Mouse (Mus musculus) adrenal gland, adult 2 months (tissue): ENCODE measurements around the gene 1700017B05Rik. TPM values are rescaled to one million over a fixed set of nuclear protein-coding genes. Genes with fewer than 3 reads are reported as not detected.
A peak's percentile ranks its signal among the peaks of the same experiment; 100 is the strongest.

Source experiments
- DNase-seq: peaks from one replicate; pipeline ENCODE4 v3.0.0; 2021
- polyA plus RNA-seq: library from polyadenylated mRNA; depleted of rRNA; stranded (reverse); fragments of >200 nt; gene quantifications from 2 replicates; pipeline ENCODE4 v1.2.3, GENCODE M21; 2012
- total RNA-seq, 2 experiments: library from RNA; stranded (reverse); gene quantifications; 2 replicates each; pipeline ENCODE4 v1.2.3; 2021

1700017B05Rik gene
- total and polyA plus RNA-seq, 3 experiments = 40.5 to 53.8 (median 42.8) TPM

DNA sequence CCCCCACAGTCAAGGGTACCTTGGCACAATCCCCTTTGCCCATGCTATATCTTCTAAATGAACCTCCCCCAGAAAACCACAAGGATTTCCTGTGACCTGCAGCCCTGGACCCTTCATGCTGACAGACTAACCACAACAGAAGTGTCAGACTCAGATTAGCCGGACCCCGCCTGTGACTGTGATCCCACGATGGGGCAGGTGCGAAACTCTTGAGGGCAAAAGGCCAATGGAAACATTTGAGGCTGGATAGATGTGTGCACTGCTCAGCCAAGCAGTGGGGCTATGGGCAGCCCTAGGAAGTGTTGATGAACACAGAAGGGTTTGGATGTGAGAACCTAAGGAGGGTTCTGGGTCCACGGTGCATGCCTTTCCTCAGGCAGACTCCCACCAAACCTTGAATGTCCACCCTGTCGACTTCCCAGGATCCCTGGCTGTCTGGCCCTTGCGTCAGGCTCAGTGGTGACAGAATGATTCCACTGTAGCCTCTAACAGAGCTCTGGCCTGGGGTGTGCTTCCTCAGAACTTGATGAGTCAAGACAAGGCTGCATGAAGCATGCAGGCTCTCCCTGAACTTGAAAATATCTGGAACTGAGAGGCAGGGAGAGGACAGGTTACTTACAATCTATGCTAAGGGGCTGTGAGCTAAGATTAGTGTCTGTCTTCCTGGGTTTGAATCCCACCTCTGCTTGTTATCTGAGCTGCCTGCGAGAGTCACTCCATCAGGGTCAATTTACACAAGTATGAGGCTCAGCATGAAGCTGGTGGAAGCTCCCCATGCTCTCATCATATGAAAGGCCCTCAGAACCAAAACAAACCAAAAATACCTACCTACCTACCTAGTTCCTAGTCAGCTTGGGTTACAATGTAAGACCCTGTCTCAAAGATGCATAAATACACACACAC, 10.7 kb upstream of the 1700017B05Rik start:
- peak; percentile 53 for DNase-seq

DNA sequence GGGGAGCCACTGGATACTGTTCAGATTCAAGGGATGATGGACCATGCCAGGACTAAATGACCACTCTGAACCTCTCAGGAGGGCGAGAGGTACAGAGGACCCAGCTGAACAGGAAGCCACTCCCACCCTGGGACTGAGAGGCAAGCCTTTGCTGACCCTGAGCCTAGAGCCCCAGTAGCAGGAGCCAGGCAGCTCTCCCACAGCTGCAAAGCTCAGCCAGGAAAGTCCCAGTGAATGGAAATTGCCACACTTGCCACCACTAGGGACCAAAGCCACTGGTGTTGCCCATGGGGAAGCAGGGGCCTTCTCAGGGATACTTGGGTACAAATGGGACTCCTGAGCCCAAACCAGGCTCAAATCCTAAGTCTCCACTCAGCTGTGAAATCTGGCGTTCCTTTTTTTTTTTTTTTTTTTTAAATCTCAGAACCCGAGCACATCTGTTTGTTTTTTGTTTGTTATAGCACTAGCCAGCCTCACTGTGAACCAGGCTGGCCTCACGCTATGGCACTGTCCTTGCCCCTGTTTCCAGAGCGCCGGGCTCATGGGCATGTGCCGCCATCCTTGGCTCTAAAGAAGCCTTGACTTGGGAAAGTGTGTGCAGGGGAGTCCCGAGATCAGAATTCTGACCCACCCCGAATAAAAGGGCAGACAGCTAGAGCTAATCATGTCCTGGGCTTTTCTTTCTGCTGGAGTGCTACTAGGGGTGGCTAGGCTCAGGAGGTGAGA, 9.6 kb upstream of the 1700017B05Rik start:
- peak; percentile 62 for DNase-seq

DNA sequence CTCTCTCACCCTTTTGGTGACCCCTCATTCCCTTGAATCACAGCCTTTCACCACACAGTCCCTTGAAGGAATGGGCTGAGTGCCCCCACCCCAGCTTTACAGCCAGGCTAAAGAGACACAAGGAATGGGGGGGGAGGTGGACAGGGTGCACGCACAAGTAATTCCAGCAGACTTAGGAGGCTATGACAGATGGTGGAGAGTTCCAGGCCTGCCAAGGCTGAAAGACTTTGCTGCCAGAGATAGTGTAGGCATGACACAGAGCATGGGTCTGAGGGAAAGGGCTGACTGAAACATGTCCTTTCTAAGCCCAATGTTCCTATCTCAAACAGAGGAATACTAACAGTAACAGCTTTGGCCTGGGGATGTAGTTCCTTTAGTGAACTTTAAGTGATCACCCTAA, 8.7 kb upstream of the 1700017B05Rik start:
- DNase-seq = no peak

DNA sequence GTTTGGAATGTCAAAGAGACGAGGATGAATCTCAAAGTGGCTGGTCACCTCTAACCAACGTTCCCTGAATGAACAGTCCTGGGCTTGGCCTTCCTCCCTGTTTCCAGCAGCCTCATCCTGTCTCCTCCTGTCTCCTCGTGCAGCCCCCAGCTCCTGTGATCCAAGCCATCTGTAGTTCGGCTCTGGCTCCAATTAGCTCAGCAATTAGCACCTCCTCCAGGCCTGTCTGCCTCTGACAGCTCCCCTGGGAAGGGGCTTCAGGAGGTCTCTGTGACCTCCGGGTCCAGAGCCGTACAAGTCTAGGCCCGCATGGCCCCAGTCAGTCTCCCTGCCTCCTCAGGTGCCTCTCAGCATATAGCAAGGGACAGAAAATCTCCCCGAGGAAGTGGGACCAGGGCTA, 8.0 kb upstream of the 1700017B05Rik start:
- DNase-seq = no peak

DNA sequence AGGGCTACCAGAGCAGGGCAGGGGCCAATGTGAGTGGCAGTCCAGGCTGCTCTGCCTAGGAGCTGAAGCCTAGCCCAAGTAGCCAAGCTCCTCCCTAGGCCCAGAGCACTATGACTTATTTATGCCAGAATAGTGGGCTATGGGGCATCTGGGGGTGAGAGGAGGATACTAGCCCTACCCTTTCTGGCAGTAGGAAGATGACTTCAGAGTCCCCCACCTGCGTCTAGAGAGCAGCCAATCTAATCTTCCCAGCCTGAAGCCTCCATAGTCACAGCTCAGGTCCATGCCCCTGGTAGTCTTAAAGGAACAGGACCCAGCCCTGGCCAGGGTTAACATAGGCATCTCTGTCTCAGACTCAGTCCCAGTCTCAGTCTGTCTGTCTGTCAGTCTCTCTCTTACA, 7.0 kb upstream of the 1700017B05Rik start:
- DNase-seq = no peak

DNA sequence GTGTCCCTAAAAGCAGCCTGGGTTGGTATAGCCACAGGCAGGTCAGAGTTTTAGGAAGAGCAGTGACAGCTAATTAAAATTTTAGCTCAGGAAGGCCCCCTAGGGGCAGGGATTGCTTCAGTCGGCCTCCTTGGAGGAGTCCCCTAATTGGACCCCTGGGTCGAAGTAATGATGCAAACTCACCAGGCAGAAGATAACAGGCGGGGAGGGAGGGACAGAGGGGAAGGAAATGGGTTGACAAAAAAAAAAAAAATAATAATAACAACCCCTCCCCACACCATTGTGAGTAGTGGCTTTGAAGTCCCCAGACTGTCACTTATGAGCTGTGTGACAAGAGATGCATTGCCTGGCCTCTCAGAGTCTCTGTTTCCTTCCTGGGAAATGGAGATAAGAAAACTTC, 6.2 kb upstream of the 1700017B05Rik start:
- no peak for DNase-seq

DNA sequence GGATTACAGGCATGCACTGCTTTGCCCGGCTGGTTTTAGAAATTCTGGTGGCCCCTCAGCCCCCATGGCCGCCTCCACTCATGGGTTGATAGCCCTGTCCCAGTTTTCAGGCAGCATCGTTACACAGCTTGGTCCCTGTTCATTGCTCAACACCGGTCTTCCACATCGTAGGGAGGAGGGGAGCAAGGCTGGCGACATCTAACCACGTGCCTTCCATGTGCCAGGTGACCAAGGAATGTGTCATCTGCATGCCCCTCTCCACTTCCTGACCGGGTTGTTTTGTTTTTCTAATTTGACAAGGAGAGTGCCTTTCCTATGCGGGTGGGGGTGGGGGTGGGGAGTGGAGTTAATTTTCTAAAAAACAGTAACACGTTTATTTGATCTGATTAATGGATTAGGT, 5.7 kb upstream of the 1700017B05Rik start:
- DNase-seq = no peak

DNA sequence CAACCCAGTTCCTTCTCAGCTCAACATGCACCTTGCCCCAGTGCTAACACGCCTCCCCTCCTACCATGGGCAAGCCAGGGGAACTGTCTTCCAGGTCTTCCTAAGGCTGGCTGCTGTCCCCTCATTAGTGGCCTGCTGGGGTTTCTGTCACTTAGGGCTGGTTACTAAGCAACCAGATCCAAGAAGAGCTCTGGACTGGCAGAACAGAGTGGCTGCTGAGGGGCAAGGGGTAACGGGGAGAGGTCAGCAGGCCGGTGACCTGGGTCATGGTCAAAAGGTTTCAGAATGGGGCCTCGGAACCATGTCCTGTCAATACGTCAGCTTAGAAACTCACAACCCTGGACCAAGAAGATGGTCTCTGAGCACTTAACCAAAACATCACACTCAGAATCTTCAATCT, 5.0 kb upstream of the 1700017B05Rik start:
- no peak for DNase-seq

DNA sequence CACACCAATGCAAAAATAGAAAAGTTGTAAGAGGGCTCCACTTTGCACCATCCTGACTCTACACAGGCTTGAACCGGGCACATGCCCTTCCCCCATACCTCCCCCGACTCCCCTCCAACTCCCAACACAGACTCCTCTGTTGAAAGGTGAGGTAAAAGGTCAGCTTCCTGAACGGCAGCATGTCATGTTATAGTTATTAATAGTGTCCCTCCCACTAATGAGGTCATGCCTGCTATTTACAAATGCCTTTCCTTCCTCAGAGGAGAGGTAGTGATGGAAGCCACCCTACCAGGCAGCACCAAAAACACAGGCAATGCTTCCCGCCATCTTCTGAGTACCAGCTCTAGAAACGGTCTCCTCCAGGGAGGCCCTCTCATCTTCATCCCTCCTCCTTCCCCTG, 2.7 kb upstream of the 1700017B05Rik start:
- no peak for DNase-seq

DNA sequence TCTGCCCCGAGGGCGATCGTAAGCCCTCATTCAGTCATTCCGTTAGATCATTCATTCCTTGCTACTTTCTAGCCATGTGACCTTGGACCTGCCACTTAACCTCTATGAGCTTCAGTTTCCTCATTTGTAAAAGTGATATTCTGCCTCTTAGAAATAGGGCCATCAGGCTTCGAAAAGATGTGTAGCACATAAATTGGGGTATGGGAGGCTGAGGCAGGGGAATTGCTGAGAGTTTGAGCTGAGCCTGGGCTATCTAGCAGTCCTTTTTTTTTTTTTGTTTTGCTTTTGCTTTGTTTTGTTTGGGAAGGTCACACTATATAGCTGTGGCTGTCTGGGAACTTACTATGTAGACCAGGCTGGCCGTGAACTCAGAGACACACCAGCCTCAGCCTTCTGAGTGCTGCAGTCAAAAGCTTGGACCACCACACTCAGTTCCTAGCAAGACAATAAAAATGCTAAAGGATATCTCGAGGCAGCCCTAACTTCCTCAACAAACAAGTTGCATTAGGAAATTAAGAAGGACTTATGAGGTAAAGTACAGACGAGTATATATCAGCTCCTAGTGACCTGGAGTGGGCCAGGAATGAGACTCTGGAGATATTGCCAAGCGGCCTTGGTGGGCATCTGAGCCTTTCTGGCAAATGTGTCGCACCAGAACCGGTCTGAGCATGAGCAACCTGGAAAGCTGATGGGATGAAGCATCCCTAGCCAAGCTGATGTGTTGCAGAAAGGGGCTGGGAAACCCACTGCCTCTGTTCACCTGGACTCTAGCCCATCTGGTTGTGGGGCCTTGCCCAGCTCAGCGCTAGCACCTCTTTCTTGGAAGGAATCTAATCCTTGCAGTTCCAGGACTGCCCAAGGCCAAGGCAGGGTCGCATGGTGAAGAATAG, 628 bp upstream of the 1700017B05Rik start:
- no peak for DNase-seq

DNA sequence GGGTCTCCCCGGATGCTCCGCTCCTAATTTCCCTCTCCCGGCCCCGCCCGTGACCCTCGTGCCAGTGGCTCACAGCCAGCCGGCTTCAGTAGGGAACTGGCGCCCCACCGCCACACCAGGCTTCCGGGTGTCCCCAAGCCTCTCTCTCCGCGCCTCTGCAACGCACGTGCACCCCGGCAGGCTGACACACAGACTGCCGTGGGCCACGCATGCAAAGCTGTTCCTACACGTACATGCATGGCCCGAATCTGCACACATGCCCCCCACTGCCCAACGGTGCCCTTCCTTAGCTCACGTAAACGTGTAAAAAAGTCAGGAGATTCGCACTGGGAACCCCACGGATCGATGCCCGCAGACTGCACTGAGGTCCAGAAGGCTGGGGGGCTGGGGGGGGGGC, 898 bp downstream of the 1700017B05Rik start:
- DNase-seq = peak; percentile 72

DNA sequence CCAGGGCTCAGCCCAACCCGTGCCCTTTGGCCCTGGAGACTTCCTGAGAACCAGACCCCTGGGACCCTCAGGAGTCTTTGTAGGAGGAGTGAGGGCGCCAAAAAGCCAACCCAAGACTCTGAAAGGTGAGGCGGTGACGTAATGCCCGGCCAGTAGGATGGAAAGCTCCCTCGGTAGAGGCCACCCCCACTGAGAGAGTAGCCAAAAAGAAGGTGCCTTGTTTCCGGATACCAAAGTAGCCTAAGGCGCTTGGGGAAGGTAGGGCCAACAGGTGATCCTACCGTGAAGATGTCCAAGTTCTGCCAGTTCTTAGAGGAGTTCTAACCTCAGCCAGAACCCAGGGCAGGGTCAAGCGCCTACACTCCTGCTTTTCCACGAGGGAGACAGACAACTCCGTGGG, 1.5 kb downstream of the 1700017B05Rik start:
- DNase-seq = no peak

DNA sequence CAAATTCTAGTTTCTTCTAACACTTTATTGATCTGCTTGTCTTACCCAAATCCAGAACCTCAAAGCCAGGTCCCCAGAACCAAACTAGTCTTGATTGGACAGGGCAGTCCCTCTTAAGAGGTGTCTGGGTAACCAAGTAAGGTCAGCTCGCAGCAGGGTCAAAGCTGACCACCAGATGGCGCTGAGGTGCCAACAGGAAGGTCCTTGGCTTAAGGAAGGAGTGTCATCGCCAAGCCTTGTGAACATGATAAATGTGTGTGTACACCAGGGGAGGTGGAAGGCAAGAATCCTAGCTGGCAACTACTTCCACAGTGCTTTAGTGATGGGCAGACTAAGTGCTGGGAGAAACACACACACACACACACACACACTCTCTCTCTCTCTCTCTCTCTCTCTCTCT, 2.7 kb downstream of the 1700017B05Rik start:
- DNase-seq = peak; percentile 93

DNA sequence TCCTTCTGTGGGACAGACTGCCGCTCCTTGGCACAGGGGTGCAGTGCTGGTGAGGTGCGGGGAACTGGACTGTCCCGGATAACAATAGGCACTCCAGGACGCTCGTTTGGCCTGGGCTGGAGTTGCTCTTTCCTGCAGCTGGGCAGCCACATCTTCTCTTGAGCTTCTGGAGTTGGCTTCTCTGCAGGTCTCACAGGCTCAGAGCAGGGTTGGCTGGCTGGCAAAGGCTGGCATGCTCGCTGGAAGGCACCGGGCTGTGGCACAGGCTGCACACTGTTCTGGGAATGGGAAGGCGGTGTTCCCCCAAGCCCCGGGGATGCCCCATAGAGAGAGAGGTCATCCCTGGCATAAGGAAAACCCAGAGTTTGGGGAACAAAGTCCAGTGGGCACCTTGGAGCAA, 4.8 kb downstream of the 1700017B05Rik start:
- DNase-seq = no peak

DNA sequence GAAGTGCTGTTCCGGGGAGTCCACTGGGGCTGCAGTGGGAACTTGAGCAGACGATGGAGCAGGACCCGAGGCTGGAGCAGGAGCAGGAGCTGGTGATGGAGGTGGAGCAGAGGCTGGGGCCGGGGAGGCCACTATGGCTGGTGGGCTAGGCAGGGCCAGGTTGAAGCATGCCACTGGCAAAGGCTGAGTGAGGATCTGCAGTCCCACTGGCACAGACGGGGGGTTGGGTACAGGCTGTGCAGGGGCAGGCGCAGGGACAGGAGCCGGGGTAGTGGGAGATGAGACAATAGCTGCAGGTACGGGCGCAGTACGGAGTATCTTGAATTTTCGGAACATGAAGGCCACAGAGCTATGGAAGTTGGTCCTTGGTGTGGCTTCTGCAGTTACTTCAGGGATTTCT, 5.6 kb downstream of the 1700017B05Rik start:
- DNase-seq = no peak

DNA sequence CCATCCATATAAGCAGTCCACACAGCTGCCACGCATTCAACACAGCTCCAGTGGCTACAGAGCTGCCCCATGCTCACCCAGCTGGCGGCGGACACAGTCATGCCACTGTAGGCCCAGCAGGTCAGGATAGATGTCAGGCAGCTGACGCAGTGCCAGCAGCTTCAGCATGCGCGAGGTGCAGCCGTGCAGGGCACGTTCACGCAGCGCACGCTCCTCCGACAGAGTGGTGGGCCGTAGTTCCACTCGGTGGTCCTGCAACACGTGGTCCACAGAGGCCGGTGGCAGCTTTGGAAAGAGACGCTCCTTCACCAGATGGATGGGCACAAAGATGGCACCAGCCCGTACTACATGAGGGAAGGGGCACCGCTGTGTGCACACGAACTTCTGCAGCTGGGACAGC, 6.1 kb downstream of the 1700017B05Rik start:
- DNase-seq = no peak

DNA sequence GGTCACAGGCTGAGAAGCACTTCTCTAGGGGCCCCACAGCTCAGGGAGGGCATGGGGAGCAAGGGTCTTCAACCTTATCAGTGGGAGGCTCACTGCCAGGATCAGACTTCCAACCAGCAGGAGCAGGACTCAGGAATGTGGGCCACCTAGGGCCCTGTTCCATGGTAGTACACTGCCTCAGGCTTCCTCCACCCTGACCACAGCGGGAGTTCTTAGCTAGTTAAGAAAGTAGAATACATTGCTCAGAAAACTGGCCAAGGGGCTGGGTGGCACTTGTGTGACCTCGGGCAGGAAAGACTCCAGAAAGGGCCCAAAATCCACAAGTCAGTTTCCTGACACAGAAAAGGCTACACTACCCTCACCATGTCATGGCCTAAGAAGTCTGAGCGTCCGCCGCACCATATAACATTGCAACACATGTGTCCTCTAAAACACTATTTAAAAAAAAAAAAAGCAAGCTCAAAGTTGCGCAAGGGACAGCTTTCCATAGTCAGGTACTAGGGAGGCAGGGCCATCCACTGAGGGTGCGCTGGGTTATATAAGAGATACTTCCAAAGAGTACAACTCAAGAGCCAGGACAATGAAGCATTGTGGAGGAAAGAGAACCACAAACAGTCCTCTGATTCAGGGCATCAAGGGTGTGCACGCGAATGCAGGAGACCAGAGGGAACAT, 7.5 kb downstream of the 1700017B05Rik start:
- no peak for DNase-seq

DNA sequence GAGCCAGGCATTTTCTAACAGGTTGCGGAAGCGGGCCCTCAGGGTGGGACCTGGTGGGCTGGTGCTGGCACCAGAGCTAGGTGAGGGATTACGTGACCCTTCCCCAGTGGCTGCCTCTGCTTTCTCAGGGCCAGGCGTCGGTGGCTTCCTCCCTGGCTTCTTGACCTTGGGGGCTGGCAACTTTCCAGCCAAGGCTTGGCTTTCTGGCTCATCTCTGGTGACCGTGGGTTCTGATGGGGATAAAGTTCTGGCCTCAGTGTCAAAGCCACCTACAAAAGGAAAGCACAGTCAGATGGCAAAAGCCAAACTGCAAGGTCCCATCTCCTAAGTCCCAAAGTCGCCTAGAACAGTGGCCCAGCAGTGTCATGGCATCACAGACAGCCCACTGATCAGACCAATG, 8.4 kb downstream of the 1700017B05Rik start:
- DNase-seq = no peak

DNA sequence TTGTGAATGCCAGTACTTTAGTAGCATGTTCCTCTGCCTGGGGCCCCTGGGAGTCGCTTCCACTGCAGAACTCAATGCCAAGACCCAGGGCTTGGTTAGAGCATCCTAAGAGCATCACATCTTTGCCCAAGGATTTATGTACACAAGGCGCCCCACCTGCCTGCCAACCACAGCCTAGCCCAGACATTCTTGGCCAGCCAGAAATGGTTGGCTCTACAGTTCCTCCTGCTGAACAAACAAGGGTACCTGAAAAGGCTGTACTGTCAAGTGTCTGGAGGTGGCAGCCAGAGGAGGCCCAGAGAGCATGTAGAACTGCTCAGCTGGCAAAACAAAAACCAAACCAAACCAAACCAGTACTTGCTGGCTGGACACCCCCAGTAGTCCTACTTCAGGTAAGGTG, 11.3 kb downstream of the 1700017B05Rik start:
- no peak for DNase-seq

DNA sequence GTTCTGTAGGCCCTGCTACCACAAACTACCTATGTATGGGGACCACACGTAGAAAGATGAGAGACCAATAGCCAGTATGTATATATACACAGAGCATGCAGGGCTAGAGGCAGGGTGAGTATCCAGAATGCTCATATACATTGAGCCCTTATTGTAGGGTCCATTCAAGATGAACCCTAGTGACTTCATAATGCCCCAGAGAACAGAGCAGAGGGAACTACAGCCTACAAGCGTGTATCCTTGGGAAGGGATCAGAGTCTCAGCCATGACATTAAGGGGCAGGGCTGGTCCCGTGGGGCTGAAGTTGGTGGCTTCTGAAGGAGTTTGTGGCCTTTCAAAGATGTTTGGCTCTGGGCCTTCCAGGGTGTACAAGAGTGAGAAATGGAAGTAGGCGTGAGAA, 12.4 kb downstream of the 1700017B05Rik start:
- DNase-seq = no peak

DNA sequence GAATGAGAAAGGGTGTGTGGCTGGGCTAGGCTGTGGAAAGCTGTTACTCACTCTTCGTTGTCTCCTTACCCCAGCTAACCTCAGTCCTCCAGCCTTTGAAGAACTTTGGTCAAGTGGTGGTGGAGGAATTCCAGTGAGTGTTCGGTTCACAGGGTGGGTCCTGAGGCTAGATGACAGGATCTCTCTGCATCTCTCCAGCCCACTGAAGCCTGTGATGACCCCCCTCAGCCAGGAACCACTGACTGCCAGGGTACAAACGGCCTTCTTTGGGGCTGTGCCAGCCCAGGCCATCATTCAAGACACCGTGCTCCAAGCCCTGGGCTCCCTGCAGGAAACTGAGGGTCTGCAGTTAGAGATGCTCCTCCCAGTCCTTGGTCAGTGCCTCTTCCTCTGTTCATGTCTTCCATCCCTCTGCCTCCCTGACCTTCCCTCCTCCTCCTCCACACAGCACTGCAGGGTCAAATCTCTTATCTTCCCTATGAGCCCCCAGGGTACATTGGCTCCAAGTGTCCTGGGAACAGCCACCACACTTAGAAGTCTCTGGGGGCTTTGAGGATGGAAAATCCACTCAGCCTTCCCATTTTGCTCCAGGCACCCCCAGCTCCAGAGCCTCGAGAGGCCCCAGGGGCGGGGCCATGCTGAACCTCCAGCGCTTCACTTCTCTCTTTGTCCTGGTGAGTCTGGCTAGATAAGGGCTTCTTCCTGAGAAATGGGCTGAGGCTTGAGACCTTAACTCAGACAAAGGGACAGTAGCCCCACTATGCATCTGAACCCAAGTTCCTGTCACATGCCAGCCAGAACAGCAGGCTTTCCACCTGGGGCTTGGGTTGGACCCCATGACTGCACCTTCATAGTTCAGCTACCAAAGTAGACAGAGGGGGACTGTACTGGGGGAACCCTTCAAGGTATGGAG, 14.1 kb downstream of the 1700017B05Rik start:
- no peak for DNase-seq
